Mouse (Mus musculus) heart, adult 2 months (tissue): Measurements from ENCODE around the gene Fabp7. TPM values are rescaled to one million over a fixed set of nuclear protein-coding genes. Genes with fewer than 3 reads are reported as not detected.

Experiments
- DNase-seq, 2 experiments: peaks; one replicate each; pipeline ENCODE4 v3.0.0; 2021
- H3K27ac ChIP-seq: fragments of 200-600 bp; 2 replicates; pipeline ENCODE4 v1.8.1; 2022
- H3K27me3 ChIP-seq: fragments of 200-500 bp; 2 replicates; pipeline ENCODE4 v1.6.1; 2012; ENCODE audit warnings: mild to moderate bottlenecking, low read length, inconsistent platforms, mixed read lengths; ENCODE audit not compliant: control insufficient read depth, insufficient read depth
- H3K36me3 ChIP-seq: fragments of 200-500 bp; 2 replicates; pipeline ENCODE4 v1.6.1; 2012; ENCODE audit warnings: low read length, inconsistent platforms; ENCODE audit not compliant: control insufficient read depth, insufficient read depth
- H3K4me1 ChIP-seq: fragments of 200-500 bp; 2 replicates; pipeline ENCODE4 v1.6.1; 2011; ENCODE audit warnings: low read length; ENCODE audit not compliant: control insufficient read depth, insufficient read depth
- H3K4me3 ChIP-seq: fragments of 200-600 bp; 2 replicates; pipeline ENCODE4 v1.8.1; 2022
- H3K79me2 ChIP-seq: fragments of 200-500 bp; replicated peaks from 2 replicates; pipeline ENCODE4 v1.6.1; 2012; ENCODE audit warnings: mild to moderate bottlenecking, inconsistent platforms, low read length, moderate library complexity, mixed read lengths; ENCODE audit not compliant: control insufficient read depth, insufficient read depth
- H3K9ac ChIP-seq: fragments of 200-500 bp; 2 replicates; pipeline ENCODE4 v1.6.1; 2012; ENCODE audit warnings: low read depth, mild to moderate bottlenecking, control low read depth, inconsistent platforms, low read length, mixed read lengths
- CTCF ChIP-seq: fragments of 200-600 bp; IDR thresholded peaks from 2 replicates; pipeline ENCODE4 v1.8.1; 2022; ENCODE audit warnings: antibody characterized with exemption, mild to moderate bottlenecking, moderate library complexity
- EP300 ChIP-seq: fragments of 200-500 bp; IDR thresholded peaks from 2 replicates; pipeline ENCODE4 v1.6.1; 2011; ENCODE audit warnings: low read depth, low read length, control low read depth; ENCODE audit not compliant: insufficient read depth
- POLR2A ChIP-seq: fragments of 200-500 bp; IDR thresholded peaks from 2 replicates; pipeline ENCODE4 v1.6.1; 2011; ENCODE audit warnings: mild to moderate bottlenecking, low read depth, low read length, control low read depth; ENCODE audit not compliant: insufficient read depth
- WGBS: fragments of 180-500 bp; shearing (Covaris S2); methylation state at CpG from one replicate; pipeline ENCODE4 v1.1.7; 2018; 5-methylcytosine and 5-hydroxymethylcytosine counted together
- intact Hi-C: fragments of 180-260 bp; cut with DNase I; formaldehyde crosslinking; loops from one replicate; pipeline ENCODE4 v1.15.1; 2025
- polyA plus RNA-seq: library from polyadenylated mRNA; depleted of rRNA; stranded (reverse); fragments of >200 nt; gene quantifications from 2 replicates; pipeline ENCODE4 v1.2.3, GENCODE M21; 2012
- total RNA-seq, 2 experiments: library from RNA; stranded (reverse); gene quantifications; 2 replicates each; pipeline ENCODE4 v1.2.3; 2021

Gene Fabp7
- total and polyA plus RNA-seq, 3 experiments = 0.59 to 0.74 (median 0.73) TPM

- Histone ChIP-seq H3K36me3 (no peaks in the 10 kb centered on the region), H3K27ac (no peak overlapping the region), H3K79me2 (no peaks in the 10 kb centered on the region), H3K4me3 (no peak overlapping the region), H3K27me3 (no peaks in the 10 kb centered on the region), H3K4me1 (no peaks in the 10 kb centered on the region), H3K9ac (no peak overlapping the region)
- intact Hi-C loops = no loop called here
- TF ChIP-seq POLR2A = no peak
- no peak for DNase-seq
Measured at GRCm38 (mm10) chr10:57745452-57745851, 39.2 kb upstream of the Fabp7 start.

- H3K27me3 ChIP-seq = no peaks in the 10 kb centered on the region
- no peaks in the 10 kb centered on the region for H3K36me3 ChIP-seq
- TF ChIP-seq POLR2A = no peak
- no peak for TF ChIP-seq EP300
- TF ChIP-seq CTCF = no peak
- H3K9ac ChIP-seq = no peak overlapping the region
- no peak overlapping the region for H3K27ac ChIP-seq
- no peak overlapping the region for H3K4me3 ChIP-seq
- no peaks in the 10 kb centered on the region for H3K4me1 ChIP-seq
- H3K79me2 ChIP-seq = no peaks in the 10 kb centered on the region
- no peak for DNase-seq
- intact Hi-C loops = no loop called here
Measured at GRCm38 (mm10) chr10:57747127-57747526, 37.6 kb upstream of the Fabp7 start.

GRCm38 (mm10) chr10:57753343-57753742, 31.3 kb upstream of the Fabp7 start:
- TF ChIP-seq EP300 (no peak), POLR2A (no peak), CTCF (no peak)
- H3K27me3 ChIP-seq = no peaks in the 10 kb centered on the region
- no peak for DNase-seq
- WGBS = 79% methylated on average over 1 of the region's 1 CpGs
- H3K79me2 ChIP-seq = no peaks in the 10 kb centered on the region
- H3K4me1 ChIP-seq = no peaks in the 10 kb centered on the region
- no peaks in the 10 kb centered on the region for H3K36me3 ChIP-seq
- H3K27ac ChIP-seq = no peak overlapping the region
- intact Hi-C loops = no loop called here
- H3K9ac ChIP-seq = no peak overlapping the region
- no peak overlapping the region for H3K4me3 ChIP-seq

GRCm38 (mm10) chr10:57755201-57755736, 29.4 kb upstream of the Fabp7 start:
- no peaks in the 10 kb centered on the region for H3K4me1 ChIP-seq
- H3K27me3 ChIP-seq = no peaks in the 10 kb centered on the region
- WGBS = 84% methylated on average over 2 of the region's 2 CpGs
- TF ChIP-seq POLR2A (no peak), EP300 (no peak), CTCF (no peak)
- no peak overlapping the region for H3K27ac ChIP-seq
- H3K4me3 ChIP-seq = no peak overlapping the region
- no peaks in the 10 kb centered on the region for H3K36me3 ChIP-seq
- intact Hi-C loops = no loop called here
- no peaks in the 10 kb centered on the region for H3K79me2 ChIP-seq
- no peak for DNase-seq
- no peak overlapping the region for H3K9ac ChIP-seq

- Histone ChIP-seq H3K27me3 (no peaks in the 10 kb centered on the region), H3K4me1 (no peaks in the 10 kb centered on the region), H3K9ac (no peak overlapping the region), H3K27ac (no peak overlapping the region), H3K4me3 (no peak overlapping the region), H3K79me2 (no peaks in the 10 kb centered on the region), H3K36me3 (no peaks in the 10 kb centered on the region)
- TF ChIP-seq POLR2A (no peak), CTCF (no peak), EP300 (no peak)
- no peak for DNase-seq
- intact Hi-C loops = no loop called here
- WGBS = 86% methylated on average over 2 of the region's 2 CpGs
Measured at GRCm38 (mm10) chr10:57758999-57759398, 25.7 kb upstream of the Fabp7 start.

- Histone ChIP-seq H3K79me2 (no peaks in the 10 kb centered on the region), H3K9ac (no peak overlapping the region), H3K36me3 (no peaks in the 10 kb centered on the region), H3K27ac (no peak overlapping the region), H3K4me1 (no peaks in the 10 kb centered on the region), H3K4me3 (no peak overlapping the region), H3K27me3 (no peaks in the 10 kb centered on the region)
- WGBS = 39% methylated on average over 3 of the region's 3 CpGs
- intact Hi-C loops = no loop called here
- DNase-seq = no peak
- TF ChIP-seq CTCF (no peak), POLR2A (no peak), EP300 (no peak)
Measured at GRCm38 (mm10) chr10:57760694-57761093, 24.0 kb upstream of the Fabp7 start.
